Mouse (Mus musculus): ENCODE results near the gene Hist1h4j. TPM values are rescaled to one million over a fixed set of nuclear protein-coding genes. Genes with fewer than 3 reads are reported as not detected.
A peak's percentile ranks its signal among the peaks of the same experiment; 100 is the strongest.
"Not testable (repeated sequence)": the region's sequence is repeated elsewhere in the genome, so short reads cannot be mapped to it uniquely, and the experiment has no call there.

Gene Hist1h4j
- 1.1 and 1.4 TPM in 2 replicates for polyA plus RNA-seq (2014; fragmentation: Nextera tagmentation; extraction: Ambion mirVana)

DNA sequence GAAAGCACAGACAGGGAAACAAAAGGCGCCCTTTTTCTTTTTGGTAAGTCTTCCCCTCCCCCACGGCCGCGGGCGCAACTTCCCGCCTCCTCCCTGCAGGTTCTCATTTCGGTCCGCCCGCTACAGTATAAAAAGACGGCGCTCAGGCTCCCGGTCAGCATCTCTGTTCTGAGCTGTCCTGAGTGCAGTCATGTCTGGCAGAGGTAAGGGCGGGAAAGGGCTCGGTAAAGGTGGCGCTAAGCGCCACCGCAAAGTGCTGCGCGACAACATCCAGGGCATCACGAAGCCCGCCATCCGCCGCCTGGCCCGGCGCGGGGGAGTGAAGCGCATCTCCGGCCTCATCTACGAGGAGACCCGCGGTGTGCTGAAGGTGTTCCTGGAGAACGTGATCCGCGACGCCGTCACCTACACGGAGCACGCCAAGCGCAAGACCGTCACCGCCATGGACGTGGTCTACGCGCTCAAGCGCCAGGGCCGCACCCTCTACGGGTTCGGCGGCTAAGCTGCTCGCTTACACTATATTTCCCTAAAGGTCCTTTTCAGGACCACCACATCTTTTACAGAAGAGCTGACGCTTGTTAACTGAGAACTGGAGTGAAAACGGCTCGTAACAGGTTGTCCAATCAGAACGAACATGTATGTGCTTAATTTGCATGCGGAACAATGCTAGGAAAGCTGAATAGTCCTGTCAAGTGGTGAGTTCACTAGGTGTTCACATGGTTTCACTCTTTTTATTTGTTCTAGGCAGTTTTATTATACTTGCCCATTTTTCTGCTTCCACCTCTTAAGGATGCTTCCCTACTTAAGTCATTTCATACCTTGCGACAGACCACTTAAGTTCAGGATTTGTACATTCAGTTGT is at the start of gene Hist1h4j:
TSS of gene Hist1h4j (plus strand) at position 159 of the 862 bp plus-strand sequence.
- peak within 1 kb of the TSS; percentile 83 for H3K9ac ChIP-seq (ENCODE audit: low read length)
- H3K36me3 ChIP-seq (ENCODE audit: control insufficient read depth, insufficient read depth, low read length); H3K27me3 ChIP-seq (ENCODE audit: control insufficient read depth, insufficient read depth, low read length); H3K4me1 ChIP-seq (ENCODE audit: control insufficient read depth, insufficient read depth, low read length); H3K9me3 ChIP-seq (ENCODE audit: control insufficient read depth, low read length): not testable (repeated sequence)
- H3K27ac ChIP-seq (ENCODE audit: low read depth, low read length): peak within 1 kb of the TSS; percentile 97
- H3K4me2 ChIP-seq (ENCODE audit: low read depth): peak within 1 kb of the TSS; percentile 61
- DNase-seq (ENCODE audit: low spot score) (peak; percentile 94), ATAC-seq (ENCODE audit: insufficient read depth, low FRiP score, low TSS enrichment) (peak; percentile 92)
- WGBS: under 1% methylated on average over 43 of the region's 56 CpGs
- H3K4me3 ChIP-seq (ENCODE audit: low read depth, low read length): peak within 1 kb of the TSS; percentile 47

DNA sequence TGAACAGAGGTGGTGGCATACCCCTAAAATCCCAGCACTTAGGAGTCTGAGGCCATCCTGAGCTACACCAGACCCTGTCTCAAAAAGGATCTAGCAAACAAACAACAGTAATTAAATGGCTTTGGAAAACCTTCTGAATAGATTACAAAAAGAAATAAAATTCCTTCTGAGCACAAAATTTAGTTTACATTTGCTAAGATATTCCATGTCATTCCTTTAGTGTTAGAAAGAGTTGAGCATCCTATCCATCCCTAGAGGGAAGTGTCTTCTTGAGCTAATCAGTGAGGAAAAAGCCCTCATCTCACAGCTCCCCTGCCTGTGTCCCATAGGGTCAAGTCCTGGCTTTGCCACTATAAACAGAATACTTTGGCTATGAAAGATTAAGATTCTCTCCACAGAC is 37.1 kb upstream of the Hist1h4j start, which contains the start of gene Olfr1359:
TSS of gene Olfr1359 (plus strand) at position 301 of the 400 bp plus-strand sequence.
- Histone ChIP-seq H3K4me2 (ENCODE audit: low read depth) (no peak within 1 kb of the TSS), H3K9ac (ENCODE audit: low read length) (no peak within 1 kb of the TSS)

DNA sequence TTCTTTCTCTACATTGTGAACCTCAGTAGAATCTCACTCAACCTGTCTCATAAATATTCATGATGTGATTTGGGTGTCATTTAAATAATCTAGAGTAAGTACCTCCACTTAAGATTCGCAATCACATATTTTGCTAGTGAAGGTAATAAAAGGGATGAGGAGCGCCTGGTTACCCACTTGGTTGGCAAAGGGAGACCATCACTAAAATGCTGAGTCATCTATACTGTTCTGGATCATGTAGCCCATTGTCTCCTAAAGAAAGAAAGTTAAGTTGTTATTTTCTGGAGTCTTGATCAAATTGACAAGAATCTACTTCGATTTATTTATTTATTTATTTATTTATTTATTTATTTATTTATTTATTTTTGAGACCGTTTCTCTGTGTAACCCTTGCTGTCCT is 28.2 kb upstream of the Hist1h4j start:
- Histone ChIP-seq H3K27me3 (ENCODE audit: control insufficient read depth, insufficient read depth, low read length) (no peaks in the 10 kb centered on the region), H3K4me2 (ENCODE audit: low read depth) (no peak overlapping the region), H3K27ac (ENCODE audit: low read depth, low read length) (no peak overlapping the region), H3K36me3 (ENCODE audit: control insufficient read depth, insufficient read depth, low read length) (no peaks in the 10 kb centered on the region), H3K4me1 (ENCODE audit: control insufficient read depth, insufficient read depth, low read length) (no peaks in the 10 kb centered on the region), H3K9me3 (ENCODE audit: control insufficient read depth, low read length) (no peaks in the 10 kb centered on the region), H3K9ac (ENCODE audit: low read length) (no peak overlapping the region), H3K4me3 (ENCODE audit: low read depth, low read length) (no peak overlapping the region)
- ATAC-seq (ENCODE audit: insufficient read depth, low FRiP score, low TSS enrichment) (no peak), DNase-seq (ENCODE audit: low spot score) (no peak)
- 73% methylated on average over 4 of the region's 4 CpGs for WGBS

More for the DNA sequence above, 37.1 kb upstream of the Hist1h4j start, which contains the start of gene Olfr1359:
- no peaks in the 10 kb centered on the region for H3K27me3 ChIP-seq (ENCODE audit: control insufficient read depth, insufficient read depth, low read length)
- no peaks in the 10 kb centered on the region for H3K36me3 ChIP-seq (ENCODE audit: control insufficient read depth, insufficient read depth, low read length)
- DNase-seq (ENCODE audit: low spot score) (no peak), ATAC-seq (ENCODE audit: insufficient read depth, low FRiP score, low TSS enrichment) (no peak)
- H3K9me3 ChIP-seq (ENCODE audit: control insufficient read depth, low read length): no peaks in the 10 kb centered on the region
- no peak within 1 kb of the TSS for H3K4me3 ChIP-seq (ENCODE audit: low read depth, low read length)
- no peak within 1 kb of the TSS for H3K27ac ChIP-seq (ENCODE audit: low read depth, low read length)
- no peaks in the 10 kb centered on the region for H3K4me1 ChIP-seq (ENCODE audit: control insufficient read depth, insufficient read depth, low read length)

DNA sequence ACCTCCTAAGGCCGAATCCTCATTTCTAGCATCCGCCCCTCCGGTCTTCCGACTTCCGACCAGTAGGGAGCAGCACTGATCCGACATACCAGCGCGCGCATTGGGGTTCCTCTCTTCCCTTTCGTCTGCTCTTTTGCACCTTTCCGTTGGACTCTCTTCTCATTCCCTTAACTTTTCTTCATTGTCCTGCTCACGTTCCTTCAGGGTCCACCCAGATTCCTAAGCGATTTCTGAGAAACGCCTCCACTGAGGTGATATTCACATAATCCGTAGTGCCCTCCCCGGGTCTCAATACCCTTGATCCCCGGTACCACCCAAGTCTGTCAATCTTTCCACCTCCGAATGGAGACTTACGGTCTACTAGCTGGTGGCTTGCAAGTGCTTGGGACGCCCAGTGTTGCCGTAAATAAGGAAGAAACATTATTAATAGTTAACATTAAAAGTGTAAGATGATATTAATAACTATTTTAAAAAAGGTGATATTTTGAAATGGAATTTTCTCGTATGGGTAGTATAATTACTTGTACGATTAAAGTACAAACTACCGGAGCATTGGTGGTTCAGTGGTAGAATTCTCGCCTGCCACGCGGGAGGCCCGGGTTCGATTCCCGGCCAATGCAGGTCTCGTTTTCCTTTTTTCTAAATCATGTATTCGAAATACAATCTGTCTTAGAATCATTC is 24.7 kb upstream of the Hist1h4j start:
- peak overlapping the region; percentile 63 for H3K4me3 ChIP-seq (ENCODE audit: low read depth, low read length)
- peak overlapping the region; percentile 33 for H3K4me2 ChIP-seq (ENCODE audit: low read depth)
- ATAC-seq (ENCODE audit: insufficient read depth, low FRiP score, low TSS enrichment): peak; percentile 81
- 0 out of 2 replicates have a peak overlapping the region, but pooled peaks have one; percentile 23 for H3K27ac ChIP-seq (ENCODE audit: low read depth, low read length)
- H3K9me3 ChIP-seq (ENCODE audit: control insufficient read depth, low read length): no peaks in the 10 kb centered on the region
- peak overlapping the region; percentile 61 for H3K9ac ChIP-seq (ENCODE audit: low read length)
- H3K36me3 ChIP-seq (ENCODE audit: control insufficient read depth, insufficient read depth, low read length): no peaks in the 10 kb centered on the region
- H3K27me3 ChIP-seq (ENCODE audit: control insufficient read depth, insufficient read depth, low read length): no peaks in the 10 kb centered on the region
- under 1% methylated on average over 32 of the region's 32 CpGs for WGBS
- peak; percentile 88 for DNase-seq (ENCODE audit: low spot score)
- peaks cover 3% of the 10 kb centered on the region; the same call in 1 of the 2 replicates for H3K4me1 ChIP-seq (ENCODE audit: control insufficient read depth, insufficient read depth, low read length)

DNA sequence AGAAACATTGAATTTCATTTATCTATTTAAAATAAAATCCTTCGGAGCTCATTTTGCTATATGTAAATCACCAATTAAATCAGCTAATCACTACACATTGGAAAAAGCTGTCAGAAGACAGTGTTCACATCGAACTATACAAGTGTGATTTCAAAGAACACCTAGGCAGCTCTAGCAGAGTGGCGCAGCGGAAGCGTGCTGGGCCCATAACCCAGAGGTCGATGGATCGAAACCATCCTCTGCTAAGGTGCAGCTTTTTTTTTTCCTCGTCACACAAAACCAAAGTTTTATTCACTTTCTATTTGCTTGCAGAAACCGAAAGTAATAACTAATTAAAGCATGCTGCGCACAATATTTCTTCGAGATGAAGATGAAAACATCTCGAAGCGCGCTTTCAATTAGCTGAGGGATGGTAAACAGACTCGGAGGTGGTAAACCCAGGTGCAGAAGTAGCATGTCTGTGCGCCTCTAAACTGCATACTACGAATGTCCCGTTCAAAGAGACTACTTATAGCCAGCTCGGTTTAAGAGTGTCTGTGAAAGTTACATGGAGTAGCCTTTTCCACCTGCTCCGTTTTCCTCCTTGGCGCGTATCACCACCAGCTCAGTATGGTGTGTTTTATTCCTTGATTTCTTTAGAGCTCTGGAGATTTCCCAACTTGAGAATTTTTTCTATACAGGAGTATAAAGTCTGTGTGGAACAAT is 23.9 kb upstream of the Hist1h4j start:
- Histone ChIP-seq H3K4me3 (ENCODE audit: low read depth, low read length) (peak overlapping the region; percentile 37), H3K27me3 (ENCODE audit: control insufficient read depth, insufficient read depth, low read length) (no peaks in the 10 kb centered on the region), H3K4me2 (ENCODE audit: low read depth) (peak overlapping the region; percentile 44), H3K27ac (ENCODE audit: low read depth, low read length) (no peak overlapping the region), H3K9ac (ENCODE audit: low read length) (no peak overlapping the region), H3K36me3 (ENCODE audit: control insufficient read depth, insufficient read depth, low read length) (no peaks in the 10 kb centered on the region), H3K4me1 (ENCODE audit: control insufficient read depth, insufficient read depth, low read length) (peaks cover 6% of the 10 kb centered on the region; the same call in 1 of the 2 replicates), H3K9me3 (ENCODE audit: control insufficient read depth, low read length) (no peaks in the 10 kb centered on the region)
- peak; percentile 77 for DNase-seq (ENCODE audit: low spot score)
- ATAC-seq (ENCODE audit: insufficient read depth, low FRiP score, low TSS enrichment): peak; percentile 78
- WGBS: 2% methylated on average over 22 of the region's 22 CpGs

DNA sequence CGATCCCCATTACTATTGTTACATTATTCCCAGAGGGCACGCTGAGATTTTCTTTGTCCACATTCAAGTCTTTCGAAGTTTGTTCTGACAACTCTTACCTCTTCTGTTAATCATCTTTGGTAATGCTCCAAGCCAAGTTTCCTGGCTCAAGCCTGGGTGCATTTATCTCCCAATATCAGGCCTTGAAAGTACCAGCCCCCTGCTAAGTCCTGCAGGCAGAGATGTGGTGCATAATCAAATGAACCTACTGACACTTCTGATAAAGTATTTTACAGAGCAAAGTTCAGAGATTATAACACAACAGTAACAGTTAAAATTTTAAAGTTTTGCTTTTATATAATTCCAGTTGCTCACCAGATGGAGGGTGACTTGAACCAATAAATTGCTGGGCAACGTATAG is 23.2 kb upstream of the Hist1h4j start:
- Histone ChIP-seq H3K27me3 (ENCODE audit: control insufficient read depth, insufficient read depth, low read length) (no peaks in the 10 kb centered on the region), H3K9me3 (ENCODE audit: control insufficient read depth, low read length) (no peaks in the 10 kb centered on the region), H3K4me2 (ENCODE audit: low read depth) (peak overlapping the region; percentile 44), H3K4me3 (ENCODE audit: low read depth, low read length) (peak overlapping the region; percentile 37), H3K27ac (ENCODE audit: low read depth, low read length) (no peak overlapping the region), H3K36me3 (ENCODE audit: control insufficient read depth, insufficient read depth, low read length) (no peaks in the 10 kb centered on the region), H3K4me1 (ENCODE audit: control insufficient read depth, insufficient read depth, low read length) (peaks cover 6% of the 10 kb centered on the region; the same call in 1 of the 2 replicates), H3K9ac (ENCODE audit: low read length) (no peak overlapping the region)
- WGBS: 32% methylated on average over 4 of the region's 4 CpGs
- ATAC-seq (ENCODE audit: insufficient read depth, low FRiP score, low TSS enrichment) (no peak), DNase-seq (ENCODE audit: low spot score) (no peak)

DNA sequence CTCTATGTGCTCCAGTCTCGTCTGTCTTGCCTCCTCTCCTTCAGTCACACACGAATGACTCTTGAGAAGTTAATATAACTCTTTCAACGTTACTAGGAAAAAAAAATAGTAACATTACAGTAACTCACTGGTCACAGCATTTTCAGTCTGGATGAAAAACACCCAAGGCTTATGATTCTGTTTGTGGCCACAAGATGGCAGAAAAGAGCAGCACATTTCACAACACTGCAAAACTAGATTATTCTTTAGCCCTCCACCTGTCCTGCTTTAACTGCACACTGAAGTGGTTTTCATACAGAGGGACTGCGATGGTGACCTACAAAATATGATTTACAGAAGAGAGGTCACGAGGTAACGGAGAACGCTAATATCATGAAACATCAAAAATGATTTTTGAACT is 20.1 kb upstream of the Hist1h4j start:
- H3K9me3 ChIP-seq (ENCODE audit: control insufficient read depth, low read length): no peaks in the 10 kb centered on the region
- peak overlapping the region; percentile 43 for H3K9ac ChIP-seq (ENCODE audit: low read length)
- no peaks in the 10 kb centered on the region for H3K36me3 ChIP-seq (ENCODE audit: control insufficient read depth, insufficient read depth, low read length)
- H3K4me2 ChIP-seq (ENCODE audit: low read depth): peak overlapping the region; percentile 56
- H3K4me3 ChIP-seq (ENCODE audit: low read depth, low read length): peak overlapping the region; percentile 32; the same call in 1 of the 2 replicates
- ATAC-seq (ENCODE audit: insufficient read depth, low FRiP score, low TSS enrichment) (no peak), DNase-seq (ENCODE audit: low spot score) (peak; percentile 44)
- peaks cover 16% of the 10 kb centered on the region for H3K4me1 ChIP-seq (ENCODE audit: control insufficient read depth, insufficient read depth, low read length)
- H3K27me3 ChIP-seq (ENCODE audit: control insufficient read depth, insufficient read depth, low read length): no peaks in the 10 kb centered on the region
- WGBS: 2% methylated on average over 7 of the region's 7 CpGs
- peak overlapping the region; percentile 75 for H3K27ac ChIP-seq (ENCODE audit: low read depth, low read length)

DNA sequence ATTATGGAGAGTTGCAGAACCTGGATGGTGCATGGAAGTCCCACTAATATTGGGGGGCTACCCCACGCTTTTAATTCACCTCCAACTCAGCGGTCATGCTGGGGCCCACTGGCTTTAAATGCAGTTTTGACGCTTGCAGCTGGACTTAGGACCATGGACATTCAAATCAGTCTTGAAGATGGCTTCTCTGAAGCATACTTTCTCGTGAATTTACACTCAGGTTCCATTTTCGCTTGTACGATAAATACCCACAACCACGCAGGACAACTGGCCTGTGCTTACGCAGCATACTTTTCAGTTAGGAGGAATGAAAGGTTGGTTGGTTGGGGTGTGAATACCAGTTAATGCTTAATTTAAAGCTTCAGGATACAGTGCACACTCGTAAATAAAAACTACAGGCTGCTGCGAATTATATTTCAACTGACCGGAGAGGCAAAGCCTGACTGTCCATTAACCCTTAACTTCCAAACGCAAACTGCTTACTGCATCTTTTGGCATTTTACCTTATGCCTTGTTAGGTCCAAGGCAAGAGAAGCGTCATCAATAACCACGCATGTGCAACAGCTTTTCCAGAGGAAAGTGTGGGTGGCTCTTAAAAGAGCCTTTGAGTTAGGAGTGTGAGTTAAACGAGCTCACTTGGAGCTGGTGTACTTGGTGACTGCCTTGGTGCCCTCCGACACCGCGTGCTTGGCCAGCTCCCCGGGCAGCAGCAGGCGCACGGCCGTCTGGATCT is 19.6 kb upstream of the Hist1h4j start:
- 1% methylated on average over 22 of the region's 22 CpGs for WGBS
- Histone ChIP-seq H3K36me3 (ENCODE audit: control insufficient read depth, insufficient read depth, low read length) (no peaks in the 10 kb centered on the region), H3K4me2 (ENCODE audit: low read depth) (peak overlapping the region; percentile 56), H3K27ac (ENCODE audit: low read depth, low read length) (peak overlapping the region; percentile 75), H3K4me1 (ENCODE audit: control insufficient read depth, insufficient read depth, low read length) (peaks cover 16% of the 10 kb centered on the region), H3K9me3 (ENCODE audit: control insufficient read depth, low read length) (no peaks in the 10 kb centered on the region), H3K4me3 (ENCODE audit: low read depth, low read length) (peak overlapping the region; percentile 32), H3K9ac (ENCODE audit: low read length) (peak overlapping the region; percentile 43), H3K27me3 (ENCODE audit: control insufficient read depth, insufficient read depth, low read length) (no peaks in the 10 kb centered on the region)
- ATAC-seq (ENCODE audit: insufficient read depth, low FRiP score, low TSS enrichment) (no peak), DNase-seq (ENCODE audit: low spot score) (peak; percentile 41)

Measured in neural tube, embryonic 11.5 days (tissue).